Mouse (Mus musculus) kidney, postnatal 0 days (tissue): ENCODE data around the gene Srrm2. TPM values are rescaled to one million over a fixed set of nuclear protein-coding genes. Genes with fewer than 3 reads are reported as not detected.

ENCODE experiments used
- ATAC-seq: fragments of 200-750 bp; cut with Nextera tagmentation; replicated peaks from 2 replicates; pipeline ENCODE4 v1.8.0; 2017; ENCODE audit warnings: low read depth, moderate number of reproducible peaks, moderate TSS enrichment, moderate library complexity; ENCODE audit not compliant: low FRiP score
- DNase-seq: peaks from one replicate; pipeline ENCODE4 v3.0.0-alpha.2; 2016; ENCODE audit warnings: low spot score
- H3K27ac ChIP-seq: fragments of 300-500 bp; sonication (generic); 2 replicates; pipeline ENCODE4 v1.5.1; 2014; ENCODE audit warnings: mild to moderate bottlenecking
- H3K27me3 ChIP-seq: fragments of 300-500 bp; sonication (generic); 2 replicates; pipeline ENCODE4 v1.6.1; 2014; ENCODE audit warnings: low read length, mixed read lengths; ENCODE audit not compliant: insufficient read depth
- H3K36me3 ChIP-seq: fragments of 300-500 bp; sonication (generic); 2 replicates; pipeline ENCODE4 v1.6.1; 2014; ENCODE audit warnings: low read length, mixed read lengths; ENCODE audit not compliant: insufficient read depth
- H3K4me1 ChIP-seq: fragments of 300-500 bp; sonication (generic); replicated peaks from 2 replicates; pipeline ENCODE4 v1.6.1; 2014; ENCODE audit warnings: antibody characterized with exemption, low read length, mixed read lengths; ENCODE audit not compliant: insufficient read depth
- H3K4me2 ChIP-seq: fragments of 300-500 bp; sonication (generic); 2 replicates; pipeline ENCODE4 v1.6.1; 2014; ENCODE audit warnings: mild to moderate bottlenecking, low read length, moderate library complexity, mixed read lengths
- H3K4me3 ChIP-seq: fragments of 300-500 bp; sonication (generic); replicated peaks from 2 replicates; pipeline ENCODE4 v1.5.1; 2014; ENCODE audit warnings: low read depth, low read length
- H3K9ac ChIP-seq: fragments of 300-500 bp; sonication (generic); 2 replicates; pipeline ENCODE4 v1.6.1; 2014; ENCODE audit warnings: low read depth, low read length
- H3K9me3 ChIP-seq: fragments of 300-500 bp; sonication (generic); replicated peaks from 2 replicates; pipeline ENCODE4 v1.6.1; 2016; ENCODE audit warnings: low read length, inconsistent platforms, mixed read lengths
- CTCF ChIP-seq: IDR thresholded peaks from 2 replicates; pipeline ENCODE4 v1.5.1; 2016; ENCODE audit warnings: antibody characterized with exemption, low read depth, mild to moderate bottlenecking, moderate library complexity
- WGBS: fragments of 180-500 bp; shearing (Covaris S2); extraction: QIAGEN DNeasy Blood & Tissue Kit; methylation state at CpG from one replicate; pipeline ENCODE4 v1.1.7; 2014; 5-methylcytosine and 5-hydroxymethylcytosine counted together
- polyA plus RNA-seq: library from polyadenylated mRNA; unstranded; fragments of >200 nt; fragmentation: Nextera tagmentation; extraction: Ambion mirVana; gene quantifications from 2 replicates; pipeline ENCODE4 v1.2.1, GENCODE M21; 2015

Gene Srrm2
- polyA plus RNA-seq, 1 experiment from 2014 or later: 304 TPM

GRCm38 (mm10) chr17:23823614-23824013 lies 33.3 kb downstream of the Srrm2 start:
- no peak for TF ChIP-seq CTCF
- H3K36me3 ChIP-seq: peaks cover 70% of the 10 kb centered on the region
- H3K27ac ChIP-seq: no peak overlapping the region
- H3K4me2 ChIP-seq: no peak overlapping the region
- no peak for DNase-seq
- no peak for ATAC-seq
- H3K9me3 ChIP-seq: peaks cover 12% of the 10 kb centered on the region
- WGBS: 88% methylated on average over 12 of the region's 12 CpGs
- no peaks in the 10 kb centered on the region; the same call in 1 of the 2 replicates for H3K4me1 ChIP-seq
- no peak overlapping the region for H3K4me3 ChIP-seq
- no peak overlapping the region for H3K9ac ChIP-seq
- H3K27me3 ChIP-seq: no peaks in the 10 kb centered on the region

GRCm38 (mm10) chr17:23825591-23825990 lies 35.3 kb downstream of the Srrm2 start:
- DNase-seq: no peak
- no peak overlapping the region for H3K4me3 ChIP-seq
- 83% methylated on average over 4 of the region's 4 CpGs for WGBS

DNA sequence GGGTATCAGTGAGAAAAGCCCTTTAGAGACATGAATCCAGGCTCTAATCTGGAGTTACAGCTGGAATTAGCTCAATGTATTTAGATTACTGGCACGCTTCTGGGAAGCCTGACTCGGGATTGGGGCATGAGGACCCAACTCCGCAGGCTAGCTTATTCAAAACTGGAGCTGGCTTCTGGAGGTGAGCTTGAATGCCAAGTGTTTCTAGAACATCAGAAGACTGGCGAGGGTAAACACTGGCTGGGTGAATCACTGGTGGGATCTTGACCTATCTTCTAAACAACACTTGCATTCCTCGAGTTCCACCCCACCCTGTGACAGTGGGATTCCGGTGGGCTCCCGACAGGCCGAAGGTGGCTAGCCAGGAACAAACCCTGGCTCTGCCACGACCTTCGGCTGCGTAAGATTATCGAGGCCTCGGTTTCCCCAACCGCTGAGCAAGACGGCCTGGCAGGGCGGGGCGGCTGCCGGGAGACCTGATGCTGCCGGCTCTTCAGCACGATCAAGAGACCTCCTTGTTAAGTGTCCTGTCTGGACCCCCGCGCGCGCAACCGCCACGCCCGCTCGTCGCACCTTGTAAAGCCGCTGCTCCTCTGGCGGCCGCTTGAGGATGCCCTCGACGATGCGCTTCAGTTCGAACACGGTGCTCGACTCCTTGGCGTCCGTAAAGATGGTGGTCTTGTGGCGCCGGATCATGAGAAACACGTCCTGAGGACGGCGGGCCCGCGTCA lies 38.1 kb downstream of the Srrm2 start:
- Histone ChIP-seq H3K27ac (peak overlapping the region; percentile 91), H3K4me1 (no peaks in the 10 kb centered on the region; the same call in 1 of the 2 replicates), H3K36me3 (peaks cover 26% of the 10 kb centered on the region), H3K4me3 (peak overlapping the region; percentile 70), H3K27me3 (no peaks in the 10 kb centered on the region), H3K4me2 (peak overlapping the region; percentile 86), H3K9ac (peak overlapping the region; percentile 69), H3K9me3 (no peaks in the 10 kb centered on the region)
- peak; percentile 68 for ATAC-seq
- DNase-seq: peak; percentile 61
- peak; percentile 11; the same call in 1 of the 2 replicates for TF ChIP-seq CTCF
- under 1% methylated on average over 47 of the region's 47 CpGs for WGBS

More at GRCm38 (mm10) chr17:23825591-23825990, 35.3 kb downstream of the Srrm2 start:
- Histone ChIP-seq H3K36me3 (peaks cover 50% of the 10 kb centered on the region), H3K4me2 (no peak overlapping the region), H3K27me3 (no peaks in the 10 kb centered on the region), H3K4me1 (no peaks in the 10 kb centered on the region; the same call in 1 of the 2 replicates), H3K9ac (no peak overlapping the region), H3K9me3 (no peaks in the 10 kb centered on the region), H3K27ac (no peak overlapping the region)
- no peak for TF ChIP-seq CTCF
- ATAC-seq: no peak

GRCm38 (mm10) chr17:23829064-23829619 lies 38.8 kb downstream of the Srrm2 start, which contains the start of gene Elob:
TSS of gene Elob (minus strand) at chr17:23829136.
- no peaks in the 10 kb centered on the region for H3K9me3 ChIP-seq
- ATAC-seq: peak; percentile 91
- H3K4me3 ChIP-seq: peak within 1 kb of the TSS; percentile 70
- peak; percentile 95 for DNase-seq
- peak within 1 kb of the TSS; percentile 69 for H3K9ac ChIP-seq
- H3K4me2 ChIP-seq: peak within 1 kb of the TSS; percentile 86
- no peaks in the 10 kb centered on the region for H3K27me3 ChIP-seq
- H3K4me1 ChIP-seq: no peaks in the 10 kb centered on the region; the same call in 1 of the 2 replicates
- H3K36me3 ChIP-seq: peaks cover 20% of the 10 kb centered on the region; the same call in 1 of the 2 replicates
- peak; percentile 66 for TF ChIP-seq CTCF
- under 1% methylated on average over 32 of the region's 42 CpGs for WGBS
- H3K27ac ChIP-seq: peak within 1 kb of the TSS; percentile 91

GRCm38 (mm10) chr17:23831201-23831600 lies 40.9 kb downstream of the Srrm2 start:
- Histone ChIP-seq H3K4me1 (no peaks in the 10 kb centered on the region; the same call in 1 of the 2 replicates), H3K9ac (no peak overlapping the region), H3K27me3 (no peaks in the 10 kb centered on the region), H3K27ac (no peak overlapping the region), H3K36me3 (peaks cover 2% of the 10 kb centered on the region; the same call in 1 of the 2 replicates), H3K4me2 (no peak overlapping the region), H3K9me3 (no peaks in the 10 kb centered on the region), H3K4me3 (no peak overlapping the region)
- DNase-seq: no peak
- TF ChIP-seq CTCF: no peak
- ATAC-seq: no peak
- WGBS: 95% methylated on average over 1 of the region's 1 CpGs

GRCm38 (mm10) chr17:23836006-23836575 lies 45.8 kb downstream of the Srrm2 start, which contains the start of gene Prss33:
TSS of gene Prss33 (minus strand) at chr17:23836056.
- no peak within 1 kb of the TSS for H3K9ac ChIP-seq
- no peak for ATAC-seq

More at GRCm38 (mm10) chr17:23836006-23836575, 45.8 kb downstream of the Srrm2 start, which contains the start of gene Prss33:
- Histone ChIP-seq H3K9me3 (no peaks in the 10 kb centered on the region), H3K27ac (no peak within 1 kb of the TSS), H3K4me3 (no peak within 1 kb of the TSS), H3K4me1 (no peaks in the 10 kb centered on the region), H3K4me2 (no peak within 1 kb of the TSS), H3K36me3 (no peaks in the 10 kb centered on the region), H3K27me3 (no peaks in the 10 kb centered on the region)
- 81% methylated on average over 8 of the region's 8 CpGs for WGBS
- DNase-seq: no peak
- TF ChIP-seq CTCF: no peak
